Mouse (Mus musculus) lung, embryonic 14.5 days (tissue): ENCODE results near the gene Lmln. TPM values are rescaled to one million over a fixed set of nuclear protein-coding genes. Genes with fewer than 3 reads are reported as not detected.

Experiments used
- ATAC-seq: fragments of 200-750 bp; cut with Nextera tagmentation; 2 replicates; pipeline ENCODE4 v1.8.0; 2017; ENCODE audit warnings: mild to moderate bottlenecking, moderate TSS enrichment, moderate library complexity; ENCODE audit not compliant: insufficient read depth
- DNase-seq: peaks from one replicate; pipeline ENCODE4 v3.0.0-alpha.2; 2015
- H3K27ac ChIP-seq: fragments of 300-500 bp; sonication (generic); 2 replicates; pipeline ENCODE4 v1.5.1; 2014; ENCODE audit warnings: low read depth, mild to moderate bottlenecking, moderate library complexity
- H3K27me3 ChIP-seq: fragments of 300-500 bp; sonication (generic); 2 replicates; pipeline ENCODE4 v1.6.1; 2014; ENCODE audit warnings: low read length, control low read depth; ENCODE audit not compliant: insufficient read depth
- H3K36me3 ChIP-seq: fragments of 300-500 bp; sonication (generic); 2 replicates; pipeline ENCODE4 v1.6.1; 2014; ENCODE audit warnings: control low read depth; ENCODE audit not compliant: insufficient read depth
- H3K4me1 ChIP-seq: fragments of 300-500 bp; sonication (generic); 2 replicates; pipeline ENCODE4 v1.6.1; 2014; ENCODE audit warnings: antibody characterized with exemption, control low read depth; ENCODE audit not compliant: insufficient read depth
- H3K4me2 ChIP-seq: fragments of 300-500 bp; sonication (generic); 2 replicates; pipeline ENCODE4 v1.6.1; 2014; ENCODE audit warnings: mild to moderate bottlenecking
- H3K4me3 ChIP-seq: fragments of 300-500 bp; sonication (generic); 2 replicates; pipeline ENCODE4 v1.5.1; 2014; ENCODE audit warnings: low read depth, low read length
- H3K9ac ChIP-seq: fragments of 300-500 bp; sonication (generic); 2 replicates; pipeline ENCODE4 v1.6.1; 2014
- H3K9me3 ChIP-seq: fragments of 300-500 bp; sonication (generic); 2 replicates; pipeline ENCODE4 v1.6.1; 2016; ENCODE audit warnings: low read depth, low read length, control low read depth
- CTCF ChIP-seq: IDR thresholded peaks from 2 replicates; pipeline ENCODE4 v1.5.1; 2016; ENCODE audit warnings: antibody characterized with exemption, low read depth
- WGBS: fragments of 180-500 bp; shearing (Covaris S2); extraction: QIAGEN DNeasy Blood & Tissue Kit; methylation state at CpG from one replicate; pipeline ENCODE4 v1.1.7; 2014; 5-methylcytosine and 5-hydroxymethylcytosine counted together
- polyA plus RNA-seq: library from polyadenylated mRNA; unstranded; fragments of >200 nt; fragmentation: Nextera tagmentation; extraction: Ambion mirVana; gene quantifications from 2 replicates; pipeline ENCODE4 v1.2.1, GENCODE M21; 2014

The Lmln gene
- polyA plus RNA-seq, 1 experiment from 2014 or later: 3.8 TPM

DNA sequence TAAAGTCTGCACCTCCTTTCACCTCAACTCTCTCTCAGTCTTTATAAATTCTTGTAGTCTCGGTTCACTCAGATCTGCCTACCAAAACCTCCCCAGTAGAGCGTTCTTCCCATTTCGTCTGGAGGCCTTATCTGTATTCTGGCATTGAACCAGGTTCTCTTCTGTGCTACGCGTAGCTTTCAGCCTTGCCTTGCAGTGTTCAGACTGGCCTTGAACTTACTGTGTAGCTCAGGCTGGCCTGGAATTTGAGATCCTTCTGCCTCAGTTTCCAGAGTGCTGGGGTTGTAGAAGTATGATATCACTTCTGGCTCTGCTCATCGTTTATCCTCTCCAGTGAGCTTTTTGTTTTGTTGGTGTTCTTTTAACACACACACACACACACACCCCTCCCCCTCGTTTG is 946 bp downstream of the Lmln start:
- peak overlapping the region; percentile 76 for H3K4me3 ChIP-seq
- H3K9me3 ChIP-seq: no peaks in the 10 kb centered on the region
- H3K9ac ChIP-seq: peak overlapping the region; percentile 66
- no peak for TF ChIP-seq CTCF
- WGBS: 8% methylated on average over 7 of the region's 7 CpGs
- H3K4me1 ChIP-seq: peaks cover 8% of the 10 kb centered on the region
- ATAC-seq (no peak), DNase-seq (peak; percentile 68)
- peak overlapping the region; percentile 87 for H3K4me2 ChIP-seq
- no peaks in the 10 kb centered on the region for H3K27me3 ChIP-seq
- H3K36me3 ChIP-seq: peaks cover 33% of the 10 kb centered on the region
- no peak overlapping the region for H3K27ac ChIP-seq

DNA sequence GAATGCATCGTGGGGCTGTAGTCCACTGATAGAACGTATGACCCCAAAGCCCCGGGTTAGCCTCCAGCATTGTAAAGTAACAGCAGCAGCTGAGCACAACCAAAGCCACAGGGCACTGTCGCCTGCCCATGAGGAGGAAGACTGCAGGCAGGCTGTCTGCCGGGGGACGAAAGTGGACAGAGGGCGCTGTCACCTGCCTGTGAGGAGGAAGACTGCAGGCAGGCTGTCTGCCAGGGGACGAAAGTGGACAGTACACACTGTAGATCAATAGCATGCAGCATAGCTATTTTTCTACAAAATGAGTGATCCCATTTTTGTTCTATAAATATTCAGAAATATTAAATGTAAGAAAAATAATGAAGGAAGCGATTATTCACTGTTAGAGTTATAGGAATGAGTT is 2.3 kb downstream of the Lmln start:
- H3K9ac ChIP-seq: no peak overlapping the region
- 76% methylated on average over 9 of the region's 9 CpGs for WGBS
- peaks cover 22% of the 10 kb centered on the region for H3K36me3 ChIP-seq
- H3K9me3 ChIP-seq: no peaks in the 10 kb centered on the region
- H3K4me2 ChIP-seq: no peak overlapping the region
- no peaks in the 10 kb centered on the region for H3K27me3 ChIP-seq
- ATAC-seq (no peak), DNase-seq (no peak)
- H3K27ac ChIP-seq: no peak overlapping the region
- H3K4me3 ChIP-seq: no peak overlapping the region
- peaks cover 8% of the 10 kb centered on the region for H3K4me1 ChIP-seq
- TF ChIP-seq CTCF: peak; percentile 33

DNA sequence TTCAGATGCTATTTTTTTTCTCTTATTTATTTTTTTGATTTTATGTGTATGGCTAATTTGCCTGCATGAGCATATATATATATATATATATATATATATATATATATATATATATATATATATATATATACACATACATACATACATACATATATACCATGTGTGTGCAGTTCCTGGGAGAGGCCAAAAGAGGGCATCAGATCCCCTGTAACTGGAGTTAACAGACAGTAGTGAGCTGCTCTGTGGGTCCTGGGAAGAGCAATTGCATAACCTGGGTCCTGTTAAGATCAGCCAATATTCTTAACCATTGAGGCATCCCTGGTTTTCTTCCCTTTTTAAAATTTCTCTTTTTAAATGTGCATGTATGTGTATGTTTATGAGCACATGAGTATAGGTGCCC is 8.6 kb downstream of the Lmln start:
- no peak overlapping the region for H3K4me2 ChIP-seq
- no peaks in the 10 kb centered on the region for H3K9me3 ChIP-seq
- no peak overlapping the region for H3K4me3 ChIP-seq
- H3K4me1 ChIP-seq: no peaks in the 10 kb centered on the region
- TF ChIP-seq CTCF: no peak
- H3K9ac ChIP-seq: no peak overlapping the region
- no peaks in the 10 kb centered on the region for H3K27me3 ChIP-seq
- no peak for ATAC-seq
- H3K36me3 ChIP-seq: peaks cover 15% of the 10 kb centered on the region; the same call in 1 of the 2 replicates
- H3K27ac ChIP-seq: no peak overlapping the region
- DNase-seq: no peak

- no peak overlapping the region for H3K4me2 ChIP-seq
- no peaks in the 10 kb centered on the region for H3K9me3 ChIP-seq
- WGBS: 81% methylated on average over 6 of the region's 6 CpGs
- TF ChIP-seq CTCF: no peak
- no peak for ATAC-seq
- H3K36me3 ChIP-seq: peaks cover 11% of the 10 kb centered on the region; the same call in 1 of the 2 replicates
- no peak overlapping the region for H3K4me3 ChIP-seq
- H3K27me3 ChIP-seq: no peaks in the 10 kb centered on the region
- DNase-seq: no peak
- no peaks in the 10 kb centered on the region for H3K4me1 ChIP-seq
- no peak overlapping the region for H3K9ac ChIP-seq
- H3K27ac ChIP-seq: no peak overlapping the region
These were observed 10.7 kb downstream of the Lmln start for GRCm38 (mm10) chr16:33072871-33073557.

- Histone ChIP-seq H3K4me3 (no peak overlapping the region), H3K4me1 (no peaks in the 10 kb centered on the region), H3K9me3 (no peaks in the 10 kb centered on the region), H3K36me3 (peaks cover 5% of the 10 kb centered on the region; the same call in 1 of the 2 replicates), H3K27ac (no peak overlapping the region), H3K4me2 (no peak overlapping the region), H3K9ac (no peak overlapping the region), H3K27me3 (no peaks in the 10 kb centered on the region)
- no peak for ATAC-seq
- DNase-seq: no peak
- WGBS: 70% methylated on average over 5 of the region's 5 CpGs
- no peak for TF ChIP-seq CTCF
These were observed 12.6 kb downstream of the Lmln start for GRCm38 (mm10) chr16:33074967-33075366.

DNA sequence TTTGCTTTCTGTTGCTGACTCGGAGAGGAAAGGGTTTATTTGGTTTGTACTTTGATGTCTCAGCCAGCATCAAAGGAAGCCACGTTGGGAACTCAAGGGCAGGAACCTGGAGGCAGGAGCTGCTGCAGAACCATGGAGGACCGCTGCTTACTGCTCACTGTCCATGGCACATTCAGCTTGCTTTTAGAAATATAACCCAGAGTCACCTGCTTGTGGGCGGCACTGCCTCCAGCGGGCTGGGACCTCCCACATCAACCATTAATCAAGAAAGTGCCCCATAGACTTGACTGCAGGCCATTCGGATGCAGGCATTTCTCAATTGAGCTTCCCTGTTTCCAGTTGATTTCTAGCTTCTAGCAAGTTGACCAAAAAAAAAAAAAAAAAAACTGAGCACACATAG is 13.8 kb downstream of the Lmln start:
- no peak for DNase-seq
- Histone ChIP-seq H3K4me2 (no peak overlapping the region), H3K27me3 (no peaks in the 10 kb centered on the region), H3K36me3 (peaks cover 3% of the 10 kb centered on the region; the same call in 1 of the 2 replicates), H3K4me3 (no peak overlapping the region), H3K4me1 (no peaks in the 10 kb centered on the region), H3K27ac (no peak overlapping the region), H3K9ac (no peak overlapping the region), H3K9me3 (no peaks in the 10 kb centered on the region)
- no peak for TF ChIP-seq CTCF
- 51% methylated on average over 6 of the region's 6 CpGs for WGBS
- ATAC-seq: no peak

GRCm38 (mm10) chr16:33077069-33077627 is 14.8 kb downstream of the Lmln start:
- 85% methylated on average over 5 of the region's 5 CpGs for WGBS
- H3K4me2 ChIP-seq: no peak overlapping the region
- no peak overlapping the region for H3K4me3 ChIP-seq
- H3K36me3 ChIP-seq: peaks cover 3% of the 10 kb centered on the region; the same call in 1 of the 2 replicates
- DNase-seq (no peak), ATAC-seq (no peak)
- no peaks in the 10 kb centered on the region for H3K4me1 ChIP-seq
- no peak overlapping the region for H3K27ac ChIP-seq
- no peak overlapping the region for H3K9ac ChIP-seq
- no peaks in the 10 kb centered on the region for H3K27me3 ChIP-seq
- H3K9me3 ChIP-seq: no peaks in the 10 kb centered on the region
- no peak for TF ChIP-seq CTCF
